Mouse (Mus musculus): Measurements from ENCODE around the gene Fbxo11.

DNA sequence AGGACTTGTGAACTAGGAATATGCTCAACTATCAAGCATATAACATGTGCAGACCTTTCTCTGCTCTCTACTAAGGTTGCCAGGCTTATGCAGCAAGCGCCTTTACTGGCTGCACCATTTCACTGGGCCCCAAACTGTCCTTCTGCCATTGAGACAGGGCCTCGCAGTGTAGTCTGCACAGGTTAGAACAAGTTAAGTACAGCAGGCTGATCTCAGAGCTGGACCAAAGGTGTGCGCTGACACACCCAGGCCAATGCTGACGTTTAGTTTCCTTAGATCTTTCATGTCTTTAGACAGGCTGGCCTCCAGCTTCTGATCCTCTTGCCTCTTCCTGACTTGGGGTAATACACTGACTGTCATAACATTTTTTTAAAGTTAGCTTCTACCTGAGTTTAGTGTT is 67.3 kb downstream of the Fbxo11 start:
- no peak for TF ChIP-seq CTCF (IDR thresholded peaks at IDR 0.05; ENCODE audit: low read depth)
- no peak for TF ChIP-seq EP300 (IDR thresholded peaks at IDR 0.05; ENCODE audit: low read depth)
